Mouse (Mus musculus) hindbrain, embryonic 11.5 days (tissue): ENCODE measurements at regions not wholly inside any gene's neighbourhood (a gene's known extent, or its start where the extent isn't known, plus 50 kb on each side); places are given as distances from the start of the nearest gene placed in this dataset. TPM values are rescaled to one million over a fixed set of nuclear protein-coding genes. Genes with fewer than 3 reads are reported as not detected.

ENCODE experiments used
- ATAC-seq: fragments of 200-750 bp; cut with Nextera tagmentation; 2 replicates; pipeline ENCODE4 v1.8.0; 2017; ENCODE audit warnings: mild to moderate bottlenecking, moderate TSS enrichment, moderate library complexity; ENCODE audit not compliant: low FRiP score
- DNase-seq: peaks from one replicate; pipeline ENCODE4 v3.0.0-alpha.2; 2015; ENCODE audit warnings: low spot score
- H3K27ac ChIP-seq: fragments of 300-500 bp; sonication (generic); 2 replicates; pipeline ENCODE4 v1.5.1; 2014; ENCODE audit warnings: mild to moderate bottlenecking, low read depth, low read length
- H3K27me3 ChIP-seq: fragments of 300-500 bp; sonication (generic); 2 replicates; pipeline ENCODE4 v1.6.1; 2014; ENCODE audit warnings: mild to moderate bottlenecking, low read length, moderate library complexity, mixed read lengths; ENCODE audit not compliant: control insufficient read depth, insufficient read depth
- H3K36me3 ChIP-seq: fragments of 300-500 bp; sonication (generic); 2 replicates; pipeline ENCODE4 v1.6.1; 2014; ENCODE audit warnings: mild to moderate bottlenecking, low read length, moderate library complexity, mixed read lengths; ENCODE audit not compliant: control insufficient read depth, insufficient read depth
- H3K4me1 ChIP-seq: fragments of 300-500 bp; sonication (generic); replicated peaks from 2 replicates; pipeline ENCODE4 v1.6.1; 2014; ENCODE audit warnings: low read length, mixed read lengths; ENCODE audit not compliant: control insufficient read depth, insufficient read depth
- H3K4me2 ChIP-seq: fragments of 300-500 bp; sonication (generic); replicated peaks from 2 replicates; pipeline ENCODE4 v1.6.1; 2014; ENCODE audit warnings: mild to moderate bottlenecking, low read depth, low read length
- H3K4me3 ChIP-seq: fragments of 300-500 bp; sonication (generic); 2 replicates; pipeline ENCODE4 v1.5.1; 2014; ENCODE audit warnings: low read depth, low read length
- H3K9ac ChIP-seq: fragments of 300-500 bp; sonication (generic); 2 replicates; pipeline ENCODE4 v1.6.1; 2014; ENCODE audit warnings: low read depth, low read length
- H3K9me3 ChIP-seq: fragments of 300-500 bp; sonication (generic); 2 replicates; pipeline ENCODE4 v1.6.1; 2016; ENCODE audit warnings: low read length; ENCODE audit not compliant: control insufficient read depth
- WGBS: fragments of 180-500 bp; shearing (Covaris S2); extraction: QIAGEN DNeasy Blood & Tissue Kit; methylation state at CpG from one replicate; pipeline ENCODE4 v1.1.7; 2014; 5-methylcytosine and 5-hydroxymethylcytosine counted together
- microRNA counts: library from miRNA; unstranded; fragments of <30 nt; microRNA quantifications from one replicate; lab custom pipeline; 2015

GRCm38 (mm10) chr10:60891476-60892170 is 60.2 kb upstream of the Unc5b start:
- peaks cover 2% of the 10 kb centered on the region; the same call in 1 of the 2 replicates for H3K27me3 ChIP-seq
- H3K9me3 ChIP-seq = no peaks in the 10 kb centered on the region
- DNase-seq (no peak), ATAC-seq (no peak)
- WGBS = 91% methylated on average over 13 of the region's 13 CpGs
- peaks cover 3% of the 10 kb centered on the region; the same call in 1 of the 2 replicates for H3K4me1 ChIP-seq
- no peak overlapping the region for H3K4me3 ChIP-seq
- no peak overlapping the region for H3K27ac ChIP-seq
- no peaks in the 10 kb centered on the region for H3K36me3 ChIP-seq
- H3K4me2 ChIP-seq = no peak overlapping the region
- H3K9ac ChIP-seq = no peak overlapping the region

- H3K36me3 ChIP-seq = no peaks in the 10 kb centered on the region
- no peak overlapping the region for H3K27ac ChIP-seq
- no peak for ATAC-seq
- no peak overlapping the region for H3K4me2 ChIP-seq
- peaks cover 2% of the 10 kb centered on the region; the same call in 1 of the 2 replicates for H3K27me3 ChIP-seq
- no peak overlapping the region for H3K9ac ChIP-seq
- no peak for DNase-seq
- no peaks in the 10 kb centered on the region for H3K9me3 ChIP-seq
- 87% methylated on average over 13 of the region's 13 CpGs for WGBS
- peaks cover 5% of the 10 kb centered on the region; the same call in 1 of the 2 replicates for H3K4me1 ChIP-seq
- no peak overlapping the region for H3K4me3 ChIP-seq
Observed at GRCm38 (mm10) chr10:60889792-60890191, 58.4 kb upstream of the Unc5b start.

- DNase-seq = no peak
- peaks cover 2% of the 10 kb centered on the region; the same call in 1 of the 2 replicates for H3K27me3 ChIP-seq
Observed at GRCm38 (mm10) chr10:60888541-60888940, 57.2 kb upstream of the Unc5b start.

GRCm38 (mm10) chr10:60885348-60886275 is 54.2 kb upstream of the Unc5b start:
- H3K4me2 ChIP-seq = peak overlapping the region; percentile 21
- no peaks in the 10 kb centered on the region for H3K36me3 ChIP-seq
- H3K27ac ChIP-seq = no peak overlapping the region
- H3K9ac ChIP-seq = no peak overlapping the region
- 30% methylated on average over 23 of the region's 25 CpGs for WGBS
- no peak overlapping the region for H3K4me3 ChIP-seq
- ATAC-seq = peak; percentile 88
- H3K4me1 ChIP-seq = 0 out of 2 replicates have a peak, but pooled peaks cover 2% of the 10 kb centered on the region
- peaks cover 2% of the 10 kb centered on the region; the same call in 1 of the 2 replicates for H3K27me3 ChIP-seq
- no peaks in the 10 kb centered on the region for H3K9me3 ChIP-seq
- DNase-seq = peak; percentile 75

More at GRCm38 (mm10) chr10:60888541-60888940, 57.2 kb upstream of the Unc5b start:
- no peak for ATAC-seq
- no peaks in the 10 kb centered on the region for H3K36me3 ChIP-seq
- no peak overlapping the region for H3K9ac ChIP-seq
- 0 out of 2 replicates have a peak, but pooled peaks cover 2% of the 10 kb centered on the region for H3K4me1 ChIP-seq
- H3K9me3 ChIP-seq = no peaks in the 10 kb centered on the region
- no peak overlapping the region for H3K4me2 ChIP-seq
- no peak overlapping the region for H3K4me3 ChIP-seq
- H3K27ac ChIP-seq = no peak overlapping the region
- WGBS = 71% methylated on average over 7 of the region's 7 CpGs

- 96% methylated on average over 5 of the region's 5 CpGs for WGBS
- Histone ChIP-seq H3K9ac (no peak overlapping the region), H3K9me3 (no peaks in the 10 kb centered on the region), H3K36me3 (no peaks in the 10 kb centered on the region), H3K27ac (no peak overlapping the region), H3K4me1 (0 out of 2 replicates have a peak, but pooled peaks cover 2% of the 10 kb centered on the region), H3K27me3 (peaks cover 2% of the 10 kb centered on the region; the same call in 1 of the 2 replicates), H3K4me2 (no peak overlapping the region), H3K4me3 (no peak overlapping the region)
- peak; percentile 12; the same call in 1 of the 2 replicates for ATAC-seq
- DNase-seq = no peak
Observed at GRCm38 (mm10) chr10:60884806-60885205, 53.4 kb upstream of the Unc5b start.

MicroRNA genes in the stretch of these regions (microRNA counts, 519-probe panel; counts per million panel counts)
- microRNA mmu-miR-466j (lab: Ali Mortazavi, UCI) = not detected
